Mouse (Mus musculus): ENCODE measurements around the gene Gm4836.
"Not testable (repeated sequence)": the region's sequence is repeated elsewhere in the genome, so short reads cannot be mapped to it uniquely, and the experiment has no call there.

The Gm4836 gene

DNA sequence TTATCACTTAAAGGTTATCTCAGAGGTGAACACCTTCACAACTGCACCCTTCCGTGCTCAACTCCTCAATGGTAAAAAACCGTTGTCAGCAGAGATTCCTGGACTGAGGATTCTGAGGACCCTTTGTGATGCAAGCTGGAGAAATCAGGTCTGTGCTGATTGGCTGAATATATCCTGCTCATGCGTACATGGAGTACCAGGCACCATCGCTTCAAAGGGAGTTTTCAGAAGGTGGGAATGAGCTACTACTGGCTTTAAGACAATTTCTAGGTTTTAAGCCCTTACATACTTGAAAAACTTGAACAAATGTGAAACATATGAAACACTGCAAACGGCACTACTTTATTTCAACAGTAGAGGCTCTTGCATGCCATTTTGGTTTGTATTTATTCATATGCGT, at the start of gene Gm4836:
Gene Gm4836, minus strand, starts transcription at position 101 of the 400 bp plus-strand sequence.
- not testable (repeated sequence) for DNase-seq

Data from cerebellum, adult 9-11 months (tissue).